Mouse (Mus musculus) forebrain, embryonic 16.5 days (tissue): Measurements from ENCODE around the gene Anln. TPM values are rescaled to one million over a fixed set of nuclear protein-coding genes. Genes with fewer than 3 reads are reported as not detected.
"Not testable (repeated sequence)": the region's sequence is repeated elsewhere in the genome, so short reads cannot be mapped to it uniquely, and the experiment has no call there.

ENCODE experiments used
- ATAC-seq: fragments of 200-750 bp; cut with Nextera tagmentation; 2 replicates; pipeline ENCODE4 v1.8.0; 2017; ENCODE audit warnings: mild to moderate bottlenecking, moderate library complexity
- H3K27ac ChIP-seq: fragments of 300-500 bp; sonication (generic); 2 replicates; pipeline ENCODE4 v1.5.1; 2014; ENCODE audit warnings: low read length, control low read depth
- H3K27me3 ChIP-seq: fragments of 300-500 bp; sonication (generic); replicated peaks from 2 replicates; pipeline ENCODE4 v1.6.1; 2014; ENCODE audit warnings: low read length; ENCODE audit not compliant: control insufficient read depth, insufficient read depth
- H3K36me3 ChIP-seq: fragments of 300-500 bp; sonication (generic); 2 replicates; pipeline ENCODE4 v1.6.1; 2014; ENCODE audit not compliant: control insufficient read depth, insufficient read depth
- H3K4me1 ChIP-seq: fragments of 300-500 bp; sonication (generic); replicated peaks from 2 replicates; pipeline ENCODE4 v1.6.1; 2014; ENCODE audit warnings: low read length; ENCODE audit not compliant: control insufficient read depth, insufficient read depth
- H3K4me2 ChIP-seq: fragments of 300-500 bp; sonication (generic); 2 replicates; pipeline ENCODE4 v1.6.1; 2014; ENCODE audit warnings: mild to moderate bottlenecking, low read length, control low read depth
- H3K4me3 ChIP-seq: fragments of 300-500 bp; sonication (generic); replicated peaks from 2 replicates; pipeline ENCODE4 v1.5.1; 2014; ENCODE audit warnings: mild to moderate bottlenecking, low read length, control low read depth
- H3K9ac ChIP-seq: fragments of 300-500 bp; sonication (generic); replicated peaks from 2 replicates; pipeline ENCODE4 v1.6.1; 2014; ENCODE audit warnings: low read depth, low read length, control low read depth
- H3K9me3 ChIP-seq: fragments of 300-500 bp; sonication (generic); 2 replicates; pipeline ENCODE4 v1.6.1; 2016; ENCODE audit warnings: low read length; ENCODE audit not compliant: control insufficient read depth
- WGBS: fragments of 180-500 bp; shearing (Covaris S2); extraction: QIAGEN DNeasy Blood & Tissue Kit; methylation state at CpG from one replicate; pipeline ENCODE4 v1.1.7; 2014; 5-methylcytosine and 5-hydroxymethylcytosine counted together
- polyA plus RNA-seq: library from polyadenylated mRNA; unstranded; fragments of >200 nt; fragmentation: Nextera tagmentation; extraction: Ambion mirVana; gene quantifications from 2 replicates; pipeline ENCODE4 v1.2.1, GENCODE M21; 2015

Gene Anln
- polyA plus RNA-seq, 1 experiment from 2014 or later: 10.6 TPM

- H3K27ac ChIP-seq: no peak overlapping the region
- H3K9me3 ChIP-seq: peaks cover 3% of the 10 kb centered on the region; the same call in 1 of the 2 replicates
- 84% methylated on average over 3 of the region's 3 CpGs for WGBS
- no peak overlapping the region for H3K4me2 ChIP-seq
- H3K4me3 ChIP-seq: no peak overlapping the region
- ATAC-seq: no peak
- no peak overlapping the region for H3K9ac ChIP-seq
- H3K36me3 ChIP-seq: no peaks in the 10 kb centered on the region
- no peaks in the 10 kb centered on the region for H3K27me3 ChIP-seq
- no peaks in the 10 kb centered on the region for H3K4me1 ChIP-seq
Measured at GRCm38 (mm10) chr9:22314066-22314465, 74.9 kb downstream of the Anln start.

DNA sequence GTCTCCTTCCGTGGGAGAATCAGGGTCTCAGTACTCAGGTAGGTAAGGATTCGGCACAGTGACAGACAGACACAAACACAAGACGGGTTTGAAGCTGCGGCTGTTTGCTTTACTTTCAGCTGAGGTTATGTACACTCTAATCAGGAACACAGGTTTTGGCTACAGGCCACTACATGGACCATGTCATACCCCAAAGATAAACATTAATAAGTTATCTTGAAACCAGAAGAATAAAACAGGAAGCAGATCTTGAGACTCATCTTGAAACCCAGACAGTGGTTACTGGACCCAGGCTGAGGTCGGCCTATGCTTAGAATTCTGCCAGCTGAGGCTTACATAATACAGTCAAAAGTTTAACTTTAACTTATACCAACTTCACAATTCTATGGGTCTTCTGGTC lies 75.8 kb downstream of the Anln start:
- 88% methylated on average over 5 of the region's 5 CpGs for WGBS
- H3K4me3 ChIP-seq: no peak overlapping the region
- peaks cover 3% of the 10 kb centered on the region; the same call in 1 of the 2 replicates for H3K9me3 ChIP-seq
- no peak overlapping the region for H3K4me2 ChIP-seq
- no peaks in the 10 kb centered on the region for H3K27me3 ChIP-seq
- H3K4me1 ChIP-seq: no peaks in the 10 kb centered on the region
- H3K9ac ChIP-seq: no peak overlapping the region
- no peak overlapping the region for H3K27ac ChIP-seq
- no peak for ATAC-seq
- no peaks in the 10 kb centered on the region for H3K36me3 ChIP-seq

GRCm38 (mm10) chr9:22309651-22310050 lies 79.3 kb downstream of the Anln start:
- 95% methylated on average over 5 of the region's 5 CpGs for WGBS
- Histone ChIP-seq H3K4me3 (no peak overlapping the region), H3K27me3 (no peaks in the 10 kb centered on the region), H3K27ac (no peak overlapping the region), H3K9me3 (no peaks in the 10 kb centered on the region), H3K4me1 (peaks cover 11% of the 10 kb centered on the region), H3K9ac (no peak overlapping the region), H3K4me2 (no peak overlapping the region), H3K36me3 (no peaks in the 10 kb centered on the region; the same call in 1 of the 2 replicates)
- no peak for ATAC-seq

DNA sequence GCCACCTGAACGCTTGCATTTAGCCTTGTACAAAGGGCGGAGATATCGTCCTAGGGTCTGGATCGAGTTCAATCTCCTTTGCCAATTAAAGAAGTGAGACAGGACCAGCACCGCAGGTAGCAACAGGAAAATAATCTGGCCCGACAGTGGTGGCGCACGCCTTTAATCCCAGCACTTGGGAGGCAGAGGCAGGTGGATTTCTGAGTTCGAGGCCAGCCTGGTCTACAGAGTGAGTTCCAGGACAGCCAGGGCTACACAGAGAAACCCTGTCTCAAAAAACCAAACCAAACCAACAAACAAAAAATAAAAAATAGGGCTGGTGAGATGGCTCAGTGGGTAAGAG lies 81.1 kb downstream of the Anln start:
- not testable (repeated sequence) for ATAC-seq, H3K9me3 ChIP-seq, H3K27me3 ChIP-seq
- peak overlapping the region; percentile 92 for H3K27ac ChIP-seq
- peaks cover 11% of the 10 kb centered on the region for H3K4me1 ChIP-seq
- H3K4me3 ChIP-seq: peak overlapping the region; percentile 89
- WGBS: 11% methylated on average over 9 of the region's 9 CpGs
- H3K36me3 ChIP-seq: peaks cover 10% of the 10 kb centered on the region
- H3K9ac ChIP-seq: peak overlapping the region; percentile 99
- peak overlapping the region; percentile 79 for H3K4me2 ChIP-seq

DNA sequence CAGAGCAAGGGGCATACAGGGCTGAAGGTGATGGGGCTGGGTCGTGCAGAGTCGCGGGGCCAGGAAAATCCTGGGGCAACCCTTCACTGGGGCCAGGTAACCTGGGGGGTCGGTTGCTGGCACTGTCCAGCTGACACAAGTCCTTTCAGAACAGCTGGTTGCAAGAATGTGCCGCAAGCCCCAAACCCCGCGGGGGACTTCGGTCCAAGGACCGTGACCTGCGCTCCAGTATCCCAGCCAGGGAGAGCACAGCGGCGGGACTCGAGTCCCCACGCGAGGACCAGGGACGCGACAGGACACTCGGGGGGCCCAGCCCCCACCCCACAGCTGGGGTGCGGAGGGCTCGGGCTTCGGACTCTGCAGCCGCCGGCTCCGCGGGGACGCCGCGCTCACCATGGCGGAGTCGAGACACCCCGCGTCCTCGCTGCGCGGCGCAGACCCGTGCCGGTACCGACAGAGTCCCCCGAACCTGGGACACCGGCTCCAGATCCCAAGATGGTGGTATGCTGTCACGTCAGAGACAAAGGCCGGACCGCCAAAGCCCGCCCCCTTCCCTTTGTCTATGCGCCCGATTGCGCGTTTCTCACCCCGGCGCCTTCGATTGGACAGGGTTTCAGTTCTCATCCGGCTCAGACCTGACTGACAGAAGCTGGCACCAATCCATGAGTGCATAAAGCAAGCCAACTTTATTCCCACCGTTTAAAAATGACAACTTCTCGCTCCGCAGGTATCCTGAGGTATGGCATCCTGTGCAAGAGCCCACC lies 81.7 kb downstream of the Anln start, which contains the start of gene Zfp810:
Zfp810 (minus strand) TSS at position 493 of the 764 bp plus-strand sequence.
- Histone ChIP-seq H3K27me3 (no peaks in the 10 kb centered on the region), H3K4me2 (peak within 1 kb of the TSS; percentile 79), H3K4me3 (peak within 1 kb of the TSS; percentile 89), H3K9ac (peak within 1 kb of the TSS; percentile 99), H3K36me3 (peaks cover 15% of the 10 kb centered on the region), H3K4me1 (peaks cover 11% of the 10 kb centered on the region), H3K27ac (peak within 1 kb of the TSS; percentile 92), H3K9me3 (peaks cover 6% of the 10 kb centered on the region; the same call in 1 of the 2 replicates)
- ATAC-seq: peak; percentile 100
- 0% methylated on average over 56 of the region's 56 CpGs for WGBS

GRCm38 (mm10) chr9:22306726-22307125 lies 82.3 kb downstream of the Anln start:
- Histone ChIP-seq H3K9ac (peak overlapping the region; percentile 99), H3K4me2 (peak overlapping the region; percentile 79), H3K9me3 (peaks cover 6% of the 10 kb centered on the region; the same call in 1 of the 2 replicates), H3K27ac (peak overlapping the region; percentile 92), H3K27me3 (no peaks in the 10 kb centered on the region), H3K36me3 (peaks cover 15% of the 10 kb centered on the region), H3K4me1 (peaks cover 11% of the 10 kb centered on the region), H3K4me3 (peak overlapping the region; percentile 89)
- no peak; the same call in 1 of the 2 replicates for ATAC-seq
- 16% methylated on average over 6 of the region's 6 CpGs for WGBS

- Histone ChIP-seq H3K27ac (no peak overlapping the region), H3K4me1 (peaks cover 11% of the 10 kb centered on the region), H3K9ac (no peak overlapping the region), H3K9me3 (peaks cover 6% of the 10 kb centered on the region; the same call in 1 of the 2 replicates), H3K4me2 (no peak overlapping the region), H3K27me3 (no peaks in the 10 kb centered on the region), H3K36me3 (peaks cover 41% of the 10 kb centered on the region), H3K4me3 (no peak overlapping the region)
- 89% methylated on average over 1 of the region's 1 CpGs for WGBS
- ATAC-seq: no peak
Measured at GRCm38 (mm10) chr9:22302199-22302598, 86.8 kb downstream of the Anln start.

Other genes starting within 250 kb of the Anln start
- gene Pigyl, start 232.3 kb downstream of the Anln start, polyA plus RNA-seq: 72.5 and 78.8 TPM in 2 replicates
- 0.29 and 0.37 TPM in 2 replicates for gene Zfp872, start 201.1 kb downstream of the Anln start, polyA plus RNA-seq
- gene Zfp809, start 163.5 kb downstream of the Anln start, polyA plus RNA-seq: 10.1 and 10.9 TPM in 2 replicates
- gene Zfp599, start 129.3 kb downstream of the Anln start, polyA plus RNA-seq: 12.6 and 12.9 TPM in 2 replicates
- 35.0 and 36.1 TPM in 2 replicates for gene Zfp810, start 81.5 kb downstream of the Anln start, polyA plus RNA-seq
- 11.3 and 12.5 TPM in 2 replicates for gene 9530077C05Rik, start 22.3 kb upstream of the Anln start, polyA plus RNA-seq
- not detected in 2 replicates for gene Gm17545, start 65.1 kb upstream of the Anln start, polyA plus RNA-seq
- 63.1 and 66.0 TPM in 2 replicates for gene Rp9, start 80.6 kb upstream of the Anln start, polyA plus RNA-seq
- 17.8 and 20.2 TPM in 2 replicates for gene Bbs9, start 86.5 kb upstream of the Anln start, polyA plus RNA-seq